In genomic region chr6:17770645-17771345, GRCm38 (mm10) we compare ENCODE assay signal across 11 mouse cellular contexts.
DNase-seq lines count a peak whose midpoint lies in the region; ATAC-seq and TF ChIP-seq lines count a peak whose summit lies in the region.
"Had no signal": no experiment of that assay in that cellular context is flagged by ENCODE, and none has a peak within 500 bp of the region (broad histone marks: within the 10 kb centered on the region; RNA-seq: fewer than 3 reads in every experiment).

No protein-coding gene starts in this region.

- H3K4me2 ChIP-seq in heart, embryonic 15.5 days, result peak overlapping the region; percentile 38
- H3K4me2 ChIP-seq in liver, postnatal 0 days (ENCODE audit: low read depth, low read length), result peak overlapping the region; percentile 36
- H3K4me2 ChIP-seq: embryonic facial prominence, embryonic 12.5 days; lung, embryonic 15.5 days had no signal

- no peak overlapping the region; the same call in 1 of the 2 replicates for H3K4me3 ChIP-seq in heart, embryonic 15.5 days
- no peak overlapping the region for H3K4me3 ChIP-seq in bone marrow, adult 2 months (replicated peaks; ENCODE audit: control insufficient read depth, low read depth, low read length)
- H3K4me3 ChIP-seq in liver, postnatal 0 days (ENCODE audit: low read depth, low read length), result no peak overlapping the region
- H3K4me3 ChIP-seq: embryonic facial prominence, embryonic 12.5 days; lung, embryonic 15.5 days had no signal

- no peak for DNase-seq in heart, postnatal 25 days (ENCODE audit: low spot score)
- peak; percentile 55 for DNase-seq in forelimb bud, embryonic 11.5 days (ENCODE audit: low read depth, low spot score)
- no peak for DNase-seq in liver, postnatal 0 days
- no peak for DNase-seq in cerebellum, adult 9-10 months
- no peak for DNase-seq in right cerebral cortex, postnatal 25 days
- DNase-seq in right cerebral cortex, adult 18-20 months, result no peak
- DNase-seq: adrenal gland, postnatal 25 days had no signal

- peaks cover 30% of the 10 kb centered on the region for H3K4me1 ChIP-seq in heart, embryonic 15.5 days (replicated peaks)
- peaks cover 4% of the 10 kb centered on the region for H3K4me1 ChIP-seq in bone marrow, adult 2 months (ENCODE audit: control insufficient read depth, insufficient read depth, low read length)
- peaks cover 18% of the 10 kb centered on the region for H3K4me1 ChIP-seq in liver, postnatal 0 days (ENCODE audit: insufficient read depth)
- H3K4me1 ChIP-seq: embryonic facial prominence, embryonic 12.5 days had no signal

- H3K36me3 ChIP-seq in heart, embryonic 15.5 days, result no peaks in the 10 kb centered on the region
- H3K36me3 ChIP-seq in liver, postnatal 0 days (replicated peaks; ENCODE audit: insufficient read depth, low read length), result no peaks in the 10 kb centered on the region
- H3K36me3 ChIP-seq: embryonic facial prominence, embryonic 12.5 days; lung, embryonic 15.5 days had no signal

- no peak for ATAC-seq in heart, embryonic 15.5 days (replicated peaks; ENCODE audit: insufficient number of reproducible peaks, insufficient read depth, low FRiP score, low read depth)
- peak; percentile 59; the same call in 1 of the 2 replicates for ATAC-seq in liver, postnatal 0 days

- no peak for TF ChIP-seq POLR2A in bone marrow, adult 2 months (IDR thresholded peaks at IDR 0.05; ENCODE audit: borderline replicate concordance, control insufficient read depth, low read depth, low read length)

- intact Hi-C loops in heart, postnatal 25 days (cut with DNase I), result no loop called here

- H3K9me3 ChIP-seq in heart, embryonic 15.5 days (replicated peaks), result no peaks in the 10 kb centered on the region
- H3K9me3 ChIP-seq in liver, postnatal 0 days (ENCODE audit: low read length), result no peaks in the 10 kb centered on the region
- H3K9me3 ChIP-seq: embryonic facial prominence, embryonic 12.5 days; lung, embryonic 15.5 days had no signal

- WGBS in heart, embryonic 15.5 days, result 36% methylated on average over 8 of the region's 8 CpGs
- 31% methylated on average over 8 of the region's 8 CpGs for WGBS in bone marrow, adult 2 months
- 39% methylated on average over 8 of the region's 8 CpGs for WGBS in liver, postnatal 0 days (ENCODE audit: insufficient replicate concordance)

- no peaks in the 10 kb centered on the region for H3K27me3 ChIP-seq in heart, embryonic 15.5 days
- H3K27me3 ChIP-seq in liver, postnatal 0 days (ENCODE audit: insufficient read depth, low read length), result no peaks in the 10 kb centered on the region
- H3K27me3 ChIP-seq: embryonic facial prominence, embryonic 12.5 days; lung, embryonic 15.5 days had no signal

- H3K9ac ChIP-seq in heart, embryonic 15.5 days, result no peak overlapping the region
- no peak overlapping the region for H3K9ac ChIP-seq in liver, postnatal 0 days (replicated peaks)
- H3K9ac ChIP-seq: embryonic facial prominence, embryonic 12.5 days; lung, embryonic 15.5 days had no signal

- TF ChIP-seq EP300 in liver, postnatal 0 days (IDR thresholded peaks at IDR 0.05; ENCODE audit: low read depth), result no peak

- peak overlapping the region; percentile 36; the same call in 1 of the 2 replicates for H3K27ac ChIP-seq in heart, embryonic 15.5 days
- peak overlapping the region; percentile 27; the same call in 1 of the 2 replicates for H3K27ac ChIP-seq in bone marrow, adult 2 months (ENCODE audit: control insufficient read depth, insufficient read depth, low read depth, low read length, poor library complexity)
- peak overlapping the region; percentile 41 for H3K27ac ChIP-seq in liver, postnatal 0 days (ENCODE audit: low read depth)
- H3K27ac ChIP-seq: embryonic facial prominence, embryonic 12.5 days; lung, embryonic 15.5 days had no signal

- TF ChIP-seq CTCF in bone marrow, adult 2 months (IDR thresholded peaks at IDR 0.05; ENCODE audit: control insufficient read depth, insufficient read depth, low read length), result no peak
- TF ChIP-seq CTCF in liver, postnatal 0 days (IDR thresholded peaks at IDR 0.05; ENCODE audit: low read depth), result no peak
